Mouse (Mus musculus) small intestine, adult 2 months (tissue): ENCODE results near the gene Fzd2.

ENCODE experiments used
- CTCF ChIP-seq: fragments of 200-500 bp; IDR thresholded peaks from 2 replicates; pipeline ENCODE4 v1.5.1; 2012; ENCODE audit warnings: low read depth, mild to moderate bottlenecking, control low read depth, inconsistent platforms, low read length, moderate library complexity, mixed read lengths; ENCODE audit not compliant: insufficient replicate concordance, insufficient read length; ENCODE audit errors: extremely low read depth
- POLR2A ChIP-seq: fragments of 200-500 bp; IDR thresholded peaks from 2 replicates; pipeline ENCODE4 v1.6.1; 2012; ENCODE audit warnings: low read depth, mild to moderate bottlenecking, control low read depth, inconsistent platforms, low read length, moderate library complexity

- TF ChIP-seq CTCF (no peak), POLR2A (no peak)
These were observed 4.5 kb downstream of the Fzd2 start for GRCm38 (mm10) chr11:102608691-102609090.
